Mouse (Mus musculus): Measurements from ENCODE around the gene BC051665.

BC051665 gene

GRCm38 (mm10) chr13:60786264-60786663, at the start of gene BC051665:
TSS of gene BC051665 (minus strand) at chr13:60786364.
- no peak for DNase-seq

GRCm38 (mm10) chr13:60826052-60826451, 39.9 kb upstream of the BC051665 start:
- DNase-seq: no peak

- no peak for DNase-seq
These were observed 34.5 kb upstream of the BC051665 start for GRCm38 (mm10) chr13:60820486-60821175.

GRCm38 (mm10) chr13:60819469-60819868, 33.3 kb upstream of the BC051665 start:
- no peak for DNase-seq

GRCm38 (mm10) chr13:60813722-60814121, 27.6 kb upstream of the BC051665 start:
- no peak for DNase-seq

- DNase-seq: no peak
These were observed 26.6 kb upstream of the BC051665 start for GRCm38 (mm10) chr13:60812768-60813167.

- DNase-seq: no peak
These were observed 23.5 kb upstream of the BC051665 start for GRCm38 (mm10) chr13:60809690-60810089.

GRCm38 (mm10) chr13:60802749-60803148, 16.6 kb upstream of the BC051665 start, which contains the start of gene Ctsll3:
TSS of gene Ctsll3 (minus strand) at chr13:60802849.
- DNase-seq: no peak

GRCm38 (mm10) chr13:60789466-60789865, 3.3 kb upstream of the BC051665 start:
- no peak for DNase-seq

GRCm38 (mm10) chr13:60783301-60783700, 2.9 kb downstream of the BC051665 start:
- no peak for DNase-seq

- DNase-seq: no peak
These were observed 5.6 kb downstream of the BC051665 start for GRCm38 (mm10) chr13:60780534-60780933.

GRCm38 (mm10) chr13:60761161-60761560, 25.0 kb downstream of the BC051665 start:
- no peak for DNase-seq

- no peak for DNase-seq
These were observed 25.8 kb downstream of the BC051665 start for GRCm38 (mm10) chr13:60760392-60760791.

- no peak for DNase-seq
These were observed 27.0 kb downstream of the BC051665 start for GRCm38 (mm10) chr13:60759136-60759535.

GRCm38 (mm10) chr13:60757292-60757691, 28.9 kb downstream of the BC051665 start:
- no peak for DNase-seq

- DNase-seq: no peak
These were observed 30.9 kb downstream of the BC051665 start for GRCm38 (mm10) chr13:60755251-60755650.

GRCm38 (mm10) chr13:60753216-60753615, 32.9 kb downstream of the BC051665 start:
- DNase-seq: no peak

GRCm38 (mm10) chr13:60750930-60751329, 35.2 kb downstream of the BC051665 start:
- no peak for DNase-seq

GRCm38 (mm10) chr13:60748556-60748955, 37.6 kb downstream of the BC051665 start:
- no peak for DNase-seq

- no peak for DNase-seq
These were observed 39.0 kb downstream of the BC051665 start for GRCm38 (mm10) chr13:60747201-60747600.

- DNase-seq: no peak
These were observed 39.9 kb downstream of the BC051665 start for GRCm38 (mm10) chr13:60746271-60746670.

- DNase-seq: no peak
These were observed 40.8 kb downstream of the BC051665 start for GRCm38 (mm10) chr13:60745358-60745757.

- DNase-seq: no peak
These were observed 41.4 kb downstream of the BC051665 start for GRCm38 (mm10) chr13:60744736-60745135.

- DNase-seq: peak; percentile 45
These were observed 42.1 kb downstream of the BC051665 start for GRCm38 (mm10) chr13:60744078-60744460.
